Mouse (Mus musculus) liver, embryonic 15.5 days (tissue): ENCODE measurements around the gene Fmnl2. TPM values are rescaled to one million over a fixed set of nuclear protein-coding genes. Genes with fewer than 3 reads are reported as not detected.

ENCODE experiments used
- ATAC-seq: fragments of 200-750 bp; cut with Nextera tagmentation; 2 replicates; pipeline ENCODE4 v1.8.0; 2017; ENCODE audit warnings: moderate number of reproducible peaks, mild to moderate bottlenecking, moderate library complexity; ENCODE audit not compliant: insufficient read depth
- H3K27ac ChIP-seq: fragments of 300-500 bp; sonication (generic); replicated peaks from 2 replicates; pipeline ENCODE4 v1.5.1; 2015; ENCODE audit warnings: mild to moderate bottlenecking, inconsistent platforms
- H3K27me3 ChIP-seq: fragments of 300-500 bp; sonication (generic); 2 replicates; pipeline ENCODE4 v1.6.1; 2015; ENCODE audit warnings: mild to moderate bottlenecking, inconsistent platforms
- H3K36me3 ChIP-seq: fragments of 300-500 bp; sonication (generic); replicated peaks from 2 replicates; pipeline ENCODE4 v1.6.1; 2015; ENCODE audit warnings: moderate library complexity, mild to moderate bottlenecking, inconsistent platforms
- H3K4me1 ChIP-seq: fragments of 300-500 bp; sonication (generic); replicated peaks from 2 replicates; pipeline ENCODE4 v1.6.1; 2015; ENCODE audit warnings: inconsistent platforms
- H3K4me2 ChIP-seq: fragments of 300-500 bp; sonication (generic); 2 replicates; pipeline ENCODE4 v1.6.1; 2015; ENCODE audit warnings: moderate library complexity, mild to moderate bottlenecking, inconsistent platforms
- H3K4me3 ChIP-seq: fragments of 300-500 bp; sonication (generic); replicated peaks from 2 replicates; pipeline ENCODE4 v1.5.1; 2015; ENCODE audit warnings: mild to moderate bottlenecking, inconsistent platforms
- H3K9ac ChIP-seq: fragments of 300-500 bp; sonication (generic); 2 replicates; pipeline ENCODE4 v1.6.1; 2015; ENCODE audit warnings: moderate library complexity, mild to moderate bottlenecking, inconsistent platforms
- H3K9me3 ChIP-seq: fragments of 300-500 bp; sonication (generic); replicated peaks from 2 replicates; pipeline ENCODE4 v1.6.1; 2016; ENCODE audit warnings: inconsistent platforms
- WGBS: fragments of 180-500 bp; shearing (Covaris S2); methylation state at CpG from one replicate; pipeline ENCODE4 v1.1.7; 2015; ENCODE audit warnings: mixed read lengths; ENCODE audit not compliant: insufficient replicate concordance; 5-methylcytosine and 5-hydroxymethylcytosine counted together
- polyA plus RNA-seq: library from polyadenylated mRNA; unstranded; fragments of >200 nt; fragmentation: Nextera tagmentation; extraction: Ambion mirVana; gene quantifications from 2 replicates; pipeline ENCODE4 v1.2.1, GENCODE M21; 2015

Gene Fmnl2
- polyA plus RNA-seq, 1 experiment from 2014 or later = 0.46 TPM

DNA sequence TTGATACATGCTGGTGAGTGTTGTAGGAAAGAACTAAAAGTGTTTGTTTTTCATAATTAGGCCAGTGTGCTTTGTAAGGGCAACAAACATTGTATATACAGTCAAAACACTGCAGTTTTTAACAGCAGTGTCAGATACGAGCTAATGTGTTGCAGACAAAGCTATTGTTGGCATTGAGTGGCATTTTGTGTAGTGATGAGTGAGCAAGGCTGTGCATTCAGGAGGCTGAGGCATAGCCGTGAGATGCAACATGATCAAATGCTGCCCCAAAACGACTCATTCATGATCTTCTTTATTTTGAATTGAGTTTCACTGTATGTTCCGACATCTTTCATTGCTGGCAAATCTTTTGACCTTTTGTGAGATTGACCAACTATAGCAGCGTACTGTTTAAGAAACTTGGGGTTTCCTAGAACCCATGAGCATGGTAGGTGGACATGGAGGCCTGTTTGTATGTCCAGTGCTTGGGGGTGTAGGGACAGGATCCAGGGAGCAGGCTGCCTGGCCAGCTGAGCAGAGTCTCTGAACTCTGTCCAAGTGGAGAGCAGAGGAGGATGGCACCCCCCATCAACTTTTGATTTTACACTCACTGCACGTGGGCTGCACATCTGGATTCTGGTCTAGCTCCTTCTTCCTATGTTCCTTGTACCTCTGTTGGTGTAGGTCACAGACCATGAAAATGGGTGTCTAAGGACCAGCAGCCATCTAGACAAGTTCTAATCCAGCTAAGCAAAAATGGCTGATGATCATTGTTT is 120.4 kb downstream of the Fmnl2 start:
- 67% methylated on average over 6 of the region's 6 CpGs for WGBS
- Histone ChIP-seq H3K4me3 (no peak overlapping the region), H3K27ac (no peak overlapping the region), H3K4me2 (no peak overlapping the region), H3K36me3 (no peaks in the 10 kb centered on the region), H3K27me3 (no peaks in the 10 kb centered on the region), H3K4me1 (no peaks in the 10 kb centered on the region), H3K9me3 (no peaks in the 10 kb centered on the region), H3K9ac (no peak overlapping the region)
- no peak for ATAC-seq

DNA sequence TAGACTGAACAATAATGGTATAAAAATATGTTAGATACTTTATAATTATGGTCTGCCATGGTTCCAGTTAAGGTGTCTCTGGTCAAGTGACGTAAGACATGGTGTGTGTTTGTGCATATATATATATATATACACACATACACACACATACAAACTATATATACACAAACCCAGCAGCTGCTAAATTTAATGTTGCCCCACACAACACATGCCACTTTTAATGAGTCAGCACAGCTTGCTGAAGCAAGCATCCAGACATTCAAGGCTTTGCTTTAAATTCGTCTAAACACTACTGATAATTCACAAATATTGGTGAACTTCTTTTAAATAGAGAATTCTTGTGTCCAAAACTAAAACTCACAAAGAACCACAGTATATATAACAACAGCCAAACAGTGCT is 121.1 kb downstream of the Fmnl2 start:
- H3K9ac ChIP-seq = no peak overlapping the region
- no peak overlapping the region for H3K4me3 ChIP-seq
- H3K4me1 ChIP-seq = no peaks in the 10 kb centered on the region
- H3K9me3 ChIP-seq = no peaks in the 10 kb centered on the region
- no peak overlapping the region for H3K4me2 ChIP-seq
- H3K27me3 ChIP-seq = no peaks in the 10 kb centered on the region
- ATAC-seq = no peak
- WGBS = 56% methylated on average over 2 of the region's 2 CpGs
- no peaks in the 10 kb centered on the region for H3K36me3 ChIP-seq
- H3K27ac ChIP-seq = no peak overlapping the region

- Histone ChIP-seq H3K4me2 (no peak overlapping the region), H3K4me1 (no peaks in the 10 kb centered on the region), H3K27me3 (no peaks in the 10 kb centered on the region), H3K36me3 (no peaks in the 10 kb centered on the region), H3K9me3 (no peaks in the 10 kb centered on the region), H3K4me3 (no peak overlapping the region), H3K9ac (no peak overlapping the region), H3K27ac (no peak overlapping the region)
- 35% methylated on average over 4 of the region's 4 CpGs for WGBS
- ATAC-seq = no peak
Measured at GRCm38 (mm10) chr2:52979280-52979763, 121.7 kb downstream of the Fmnl2 start.

DNA sequence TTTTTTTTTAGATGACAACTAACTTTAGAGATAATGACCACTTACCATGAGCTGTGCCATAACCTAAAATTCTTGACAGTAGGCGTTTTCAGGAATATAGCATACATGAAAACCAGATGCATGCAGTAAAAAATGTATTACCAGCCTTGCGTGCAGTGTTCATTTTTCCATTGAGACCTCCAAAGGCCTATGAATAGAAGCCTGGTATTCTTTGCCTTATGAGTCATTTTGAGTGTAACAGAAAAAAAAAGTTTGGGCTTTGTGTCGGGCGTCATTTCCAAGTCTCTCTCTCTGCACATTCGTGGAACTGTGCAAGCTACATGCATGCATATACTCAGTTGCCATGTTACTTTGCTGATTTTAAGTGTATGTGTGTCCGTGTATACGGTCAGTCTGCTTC is 123.5 kb downstream of the Fmnl2 start:
- Histone ChIP-seq H3K9me3 (no peaks in the 10 kb centered on the region), H3K4me1 (no peaks in the 10 kb centered on the region), H3K36me3 (no peaks in the 10 kb centered on the region), H3K27me3 (no peaks in the 10 kb centered on the region), H3K4me3 (no peak overlapping the region), H3K4me2 (no peak overlapping the region), H3K27ac (no peak overlapping the region), H3K9ac (no peak overlapping the region)
- WGBS = 68% methylated on average over 7 of the region's 7 CpGs
- ATAC-seq = no peak

DNA sequence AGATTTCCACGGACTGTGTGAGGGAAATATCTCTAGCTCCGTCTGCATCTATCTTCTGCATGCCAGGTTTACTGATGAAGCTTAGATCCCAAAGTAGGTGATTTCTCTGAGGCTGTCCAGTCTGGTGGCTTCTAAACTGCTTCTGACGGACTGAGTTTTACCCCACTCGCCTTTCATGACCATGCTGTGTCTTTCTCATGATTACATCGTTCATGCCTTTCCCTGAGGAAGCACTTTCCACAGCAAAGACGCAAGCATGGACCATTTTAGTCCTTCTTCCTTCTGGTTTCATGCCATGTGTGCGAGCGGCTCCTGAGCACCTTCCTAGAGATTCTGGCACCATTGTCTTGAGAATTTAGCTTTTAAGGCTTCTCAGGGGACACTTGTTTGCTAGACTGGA is 123.9 kb downstream of the Fmnl2 start:
- ATAC-seq = no peak
- Histone ChIP-seq H3K36me3 (no peaks in the 10 kb centered on the region), H3K4me2 (no peak overlapping the region), H3K27me3 (no peaks in the 10 kb centered on the region), H3K4me1 (no peaks in the 10 kb centered on the region), H3K9ac (no peak overlapping the region), H3K27ac (no peak overlapping the region), H3K9me3 (no peaks in the 10 kb centered on the region), H3K4me3 (no peak overlapping the region)
- WGBS = 65% methylated on average over 8 of the region's 8 CpGs

DNA sequence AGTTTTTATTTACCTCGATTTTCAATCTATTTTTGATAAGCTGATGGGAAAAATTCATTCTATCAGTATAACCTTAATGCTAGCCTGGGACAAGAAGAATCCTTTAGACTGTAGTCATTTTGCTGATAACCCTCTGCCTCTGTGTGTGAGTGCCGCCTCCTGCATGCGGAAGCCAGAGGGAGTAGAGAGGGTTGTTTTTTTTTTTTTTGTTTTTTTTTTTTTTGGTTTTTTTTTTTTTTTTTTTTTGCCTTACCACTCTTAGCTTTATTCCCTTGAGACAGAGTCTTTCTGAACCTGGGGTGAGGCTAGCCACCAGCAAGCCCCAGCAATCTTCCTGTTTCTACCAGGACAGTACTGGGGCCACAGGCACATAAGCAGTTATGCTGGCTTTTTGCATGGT is 124.8 kb downstream of the Fmnl2 start:
- Histone ChIP-seq H3K9me3 (no peaks in the 10 kb centered on the region), H3K27me3 (no peaks in the 10 kb centered on the region), H3K4me3 (no peak overlapping the region), H3K4me2 (no peak overlapping the region), H3K36me3 (no peaks in the 10 kb centered on the region), H3K9ac (no peak overlapping the region), H3K27ac (no peak overlapping the region), H3K4me1 (no peaks in the 10 kb centered on the region)
- no peak for ATAC-seq
- 59% methylated on average over 3 of the region's 3 CpGs for WGBS

- H3K27me3 ChIP-seq = no peaks in the 10 kb centered on the region
- no peaks in the 10 kb centered on the region for H3K9me3 ChIP-seq
- WGBS = 74% methylated on average over 1 of the region's 1 CpGs
Measured at GRCm38 (mm10) chr2:52984556-52984955, 126.9 kb downstream of the Fmnl2 start.

GRCm38 (mm10) chr2:52985167-52985566 is 127.5 kb downstream of the Fmnl2 start:
- no peak overlapping the region for H3K4me2 ChIP-seq
- no peak overlapping the region for H3K27ac ChIP-seq
- H3K9me3 ChIP-seq = no peaks in the 10 kb centered on the region
- no peaks in the 10 kb centered on the region for H3K36me3 ChIP-seq
- ATAC-seq = no peak
- H3K9ac ChIP-seq = no peak overlapping the region
- no peaks in the 10 kb centered on the region for H3K27me3 ChIP-seq
- H3K4me1 ChIP-seq = no peaks in the 10 kb centered on the region
- 48% methylated on average over 4 of the region's 4 CpGs for WGBS
- H3K4me3 ChIP-seq = no peak overlapping the region

More at GRCm38 (mm10) chr2:52984556-52984955, 126.9 kb downstream of the Fmnl2 start:
- no peak for ATAC-seq
- Histone ChIP-seq H3K4me1 (no peaks in the 10 kb centered on the region), H3K36me3 (no peaks in the 10 kb centered on the region), H3K27ac (no peak overlapping the region), H3K4me3 (no peak overlapping the region), H3K4me2 (no peak overlapping the region), H3K9ac (no peak overlapping the region)

DNA sequence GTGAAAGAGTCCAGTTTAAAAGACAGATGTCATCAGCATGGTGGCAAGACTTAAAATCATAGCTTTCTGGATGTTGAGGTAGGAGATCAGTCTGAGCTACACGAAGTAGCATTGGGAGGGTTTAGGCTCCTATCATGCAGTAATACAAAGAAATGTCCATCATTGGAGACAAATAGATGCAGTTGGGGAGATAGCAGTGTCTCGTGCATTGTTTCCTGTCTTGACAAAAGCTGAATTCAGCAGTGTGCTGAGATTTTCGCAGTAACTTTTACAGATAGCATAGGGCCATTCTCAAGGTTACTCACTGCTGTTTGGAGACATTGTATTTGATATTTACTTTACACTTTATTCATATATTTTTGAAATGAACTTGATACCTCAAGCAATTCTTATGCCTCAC is 128.7 kb downstream of the Fmnl2 start:
- no peaks in the 10 kb centered on the region for H3K4me1 ChIP-seq
- ATAC-seq = no peak
- H3K27ac ChIP-seq = no peak overlapping the region
- H3K4me3 ChIP-seq = no peak overlapping the region
- no peak overlapping the region for H3K4me2 ChIP-seq
- H3K9ac ChIP-seq = no peak overlapping the region
- 29% methylated on average over 3 of the region's 3 CpGs for WGBS
- no peaks in the 10 kb centered on the region for H3K27me3 ChIP-seq
- H3K9me3 ChIP-seq = no peaks in the 10 kb centered on the region
- H3K36me3 ChIP-seq = no peaks in the 10 kb centered on the region

DNA sequence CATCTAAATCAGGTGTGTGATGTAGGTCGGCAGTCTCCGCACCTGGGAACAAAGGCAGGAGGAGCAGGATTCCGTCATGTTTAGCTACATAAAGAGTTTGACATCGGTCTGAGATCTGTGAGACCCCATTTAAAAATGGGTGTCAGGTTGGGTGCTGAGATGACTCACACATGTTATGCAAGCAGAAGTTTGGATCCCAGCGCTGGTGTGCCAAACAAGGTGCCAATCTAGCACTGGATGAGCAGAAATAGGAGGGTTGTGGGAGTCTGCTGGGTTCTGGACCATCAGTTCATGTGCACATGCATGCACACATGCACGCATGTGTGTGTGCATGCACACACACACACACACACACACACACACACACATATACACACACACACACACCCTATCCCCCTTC is 129.4 kb downstream of the Fmnl2 start:
- Histone ChIP-seq H3K9me3 (no peaks in the 10 kb centered on the region), H3K27me3 (no peaks in the 10 kb centered on the region), H3K4me1 (no peaks in the 10 kb centered on the region), H3K27ac (no peak overlapping the region), H3K9ac (no peak overlapping the region), H3K36me3 (no peaks in the 10 kb centered on the region), H3K4me3 (no peak overlapping the region), H3K4me2 (no peak overlapping the region)
- 66% methylated on average over 6 of the region's 6 CpGs for WGBS
- no peak for ATAC-seq

GRCm38 (mm10) chr2:52987637-52988295 is 130.1 kb downstream of the Fmnl2 start:
- ATAC-seq = no peak
- Histone ChIP-seq H3K36me3 (no peaks in the 10 kb centered on the region), H3K9me3 (no peaks in the 10 kb centered on the region), H3K27me3 (no peaks in the 10 kb centered on the region), H3K4me3 (no peak overlapping the region), H3K9ac (no peak overlapping the region), H3K4me2 (no peak overlapping the region), H3K4me1 (no peaks in the 10 kb centered on the region), H3K27ac (no peak overlapping the region)
- WGBS = 42% methylated on average over 11 of the region's 11 CpGs
